Mouse (Mus musculus) heart, postnatal 0 days (tissue): Measurements from ENCODE around the gene Steap4.

Experiments used
- CTCF ChIP-seq: IDR thresholded peaks from 2 replicates; pipeline ENCODE4 v1.5.1; 2016; ENCODE audit warnings: antibody characterized with exemption, control low read depth, low read depth
- EP300 ChIP-seq: IDR thresholded peaks from 2 replicates; pipeline ENCODE4 v1.6.1; 2016; ENCODE audit warnings: antibody characterized with exemption, low read depth

- TF ChIP-seq CTCF (no peak), EP300 (no peak)
Measured at GRCm38 (mm10) chr5:7961113-7961512, 856 bp downstream of the Steap4 start.
